Mouse (Mus musculus): ENCODE measurements around the gene U90926.

U90926 gene

GRCm38 (mm10) chr5:92212231-92212630, 3.0 kb downstream of the U90926 start:
- no peak for DNase-seq

- DNase-seq, result no peak
Measured at GRCm38 (mm10) chr5:92210205-92210604, 5.0 kb downstream of the U90926 start.

GRCm38 (mm10) chr5:92206121-92206520, 9.1 kb downstream of the U90926 start:
- DNase-seq, result no peak

- no peak for DNase-seq
Measured at GRCm38 (mm10) chr5:92205706-92206105, 9.5 kb downstream of the U90926 start.

GRCm38 (mm10) chr5:92205184-92205583, 10.0 kb downstream of the U90926 start:
- no peak for DNase-seq

GRCm38 (mm10) chr5:92204162-92205036, 10.8 kb downstream of the U90926 start:
- DNase-seq, result no peak

GRCm38 (mm10) chr5:92198266-92198665, 16.9 kb downstream of the U90926 start:
- DNase-seq, result no peak

GRCm38 (mm10) chr5:92196895-92197811, 18.1 kb downstream of the U90926 start:
- no peak for DNase-seq

GRCm38 (mm10) chr5:92195716-92196115, 19.5 kb downstream of the U90926 start:
- DNase-seq, result peak; percentile 61

GRCm38 (mm10) chr5:92188881-92189483, 26.2 kb downstream of the U90926 start:
- no peak for DNase-seq

- DNase-seq, result no peak
Measured at GRCm38 (mm10) chr5:92183071-92183830, 32.0 kb downstream of the U90926 start.

- no peak for DNase-seq
Measured at GRCm38 (mm10) chr5:92165976-92166375, 49.2 kb downstream of the U90926 start.
